Mouse (Mus musculus) CD4-positive naive resting alpha-beta T cell, adult 57 days (primary cell): Measurements from ENCODE around the gene 2210011C24Rik. TPM values are rescaled to one million over a fixed set of nuclear protein-coding genes. Genes with fewer than 3 reads are reported as not detected.

Experiments used
- total RNA-seq: library from RNA; stranded (reverse); gene quantifications from one replicate; pipeline ENCODE4 v1.2.4, GENCODE M21; 2023

2210011C24Rik gene
- not detected for total RNA-seq

GRCm38 (mm10) chr8:84011705-84012498, at the start of gene 2210011C24Rik:
2210011C24Rik (minus strand) TSS chr8:84012171.

GRCm38 (mm10) chr8:84044900-84045299, 32.9 kb upstream of the 2210011C24Rik start, which contains the start of gene Rln3:
Rln3 (minus strand) TSS chr8:84045000.

GRCm38 (mm10) chr8:84042066-84042947, 30.3 kb upstream of the 2210011C24Rik start, which contains the start of gene Il27ra:
Il27ra (minus strand) TSS chr8:84042589.

DNA sequence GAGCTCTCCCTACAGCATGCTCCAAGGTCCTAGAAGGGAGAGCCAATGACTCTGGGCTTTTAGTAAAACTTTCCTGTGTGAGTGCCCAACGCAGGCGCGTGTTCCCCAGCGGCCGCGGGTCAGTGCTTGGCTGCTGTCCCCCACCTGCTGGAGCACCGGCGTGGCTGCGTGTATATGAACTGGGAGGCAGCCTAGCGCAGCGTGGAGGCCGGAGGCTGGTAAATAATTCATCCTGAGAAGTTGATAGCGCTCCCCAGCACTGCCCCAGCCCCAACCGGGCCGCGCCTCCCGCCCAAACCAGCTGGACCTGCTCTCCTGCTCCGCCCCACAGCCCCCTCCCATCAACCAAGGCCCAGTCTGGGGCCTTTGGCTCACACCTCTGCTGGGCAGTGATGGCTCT, 9.1 kb upstream of the 2210011C24Rik start, which contains the start of gene Palm3:
TSS of gene Palm3 (plus strand) at position 376 of the 400 bp plus-strand sequence.

DNA sequence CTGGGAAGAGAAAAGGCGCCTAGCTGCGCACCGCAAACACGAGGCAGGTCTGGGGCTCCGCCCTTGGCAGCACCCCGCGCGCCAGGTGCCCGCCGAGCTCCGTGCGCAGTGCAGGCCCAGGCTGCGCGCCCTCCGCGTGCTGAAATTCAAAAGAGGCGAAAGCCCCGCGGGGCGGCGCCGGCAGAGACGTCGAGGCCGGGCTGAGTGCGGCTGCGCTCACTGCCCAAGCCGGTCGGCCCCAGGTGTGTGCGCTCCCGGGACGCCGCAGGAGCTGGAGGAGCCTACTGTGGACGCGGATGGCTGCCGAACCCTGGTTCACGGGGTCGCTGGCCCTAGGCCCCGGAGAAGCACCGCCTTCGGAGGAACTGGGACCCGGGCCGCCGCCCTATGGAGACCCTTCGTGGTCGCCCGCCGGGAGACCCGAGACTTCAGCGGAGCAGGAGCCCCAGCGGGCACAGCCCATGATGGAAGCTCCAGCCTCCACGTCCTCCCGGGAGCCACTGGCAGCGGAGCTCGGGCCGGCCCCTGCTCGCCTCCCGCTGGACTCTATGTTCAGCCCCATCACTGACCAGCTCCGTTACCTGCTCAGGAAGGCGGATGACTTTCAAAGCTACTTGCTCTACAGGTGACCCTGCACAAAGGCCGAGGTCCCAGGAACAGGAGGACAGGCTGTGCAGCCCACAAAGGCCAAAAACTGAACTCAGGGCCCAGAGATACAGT, 10.5 kb downstream of the 2210011C24Rik start, which contains the start of gene 1700067K01Rik:
TSS of gene 1700067K01Rik (plus strand) at position 222 of the 720 bp plus-strand sequence.

DNA sequence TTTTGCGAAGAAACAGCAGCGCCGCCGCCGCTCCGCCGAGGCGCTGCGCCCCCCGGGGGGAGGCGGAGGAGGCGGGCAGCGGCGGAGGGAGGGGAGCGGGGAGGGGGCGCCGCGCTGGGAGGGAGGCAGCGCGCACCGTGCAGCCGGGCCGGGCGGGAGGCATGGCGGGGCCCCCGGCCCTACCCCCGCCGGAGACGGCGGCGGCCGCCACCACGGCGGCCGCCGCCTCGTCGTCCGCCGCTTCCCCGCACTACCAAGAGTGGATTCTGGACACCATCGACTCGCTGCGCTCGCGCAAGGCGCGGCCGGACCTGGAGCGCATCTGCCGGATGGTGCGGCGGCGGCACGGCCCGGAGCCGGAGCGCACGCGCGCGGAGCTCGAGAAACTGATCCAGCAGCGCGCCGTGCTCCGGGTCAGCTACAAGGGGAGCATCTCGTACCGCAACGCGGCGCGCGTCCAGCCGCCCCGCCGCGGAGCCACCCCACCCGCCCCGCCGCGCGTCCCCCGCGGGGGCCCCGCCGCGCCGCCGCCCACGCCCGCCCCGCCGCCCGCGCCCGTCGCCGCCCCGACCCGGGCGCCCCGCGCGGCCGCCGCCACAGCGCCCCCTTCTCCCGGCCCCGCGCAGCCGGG, 14.3 kb downstream of the 2210011C24Rik start, which contains the start of gene Samd1:
TSS of gene Samd1 (plus strand) at position 162 of the 631 bp plus-strand sequence.

DNA sequence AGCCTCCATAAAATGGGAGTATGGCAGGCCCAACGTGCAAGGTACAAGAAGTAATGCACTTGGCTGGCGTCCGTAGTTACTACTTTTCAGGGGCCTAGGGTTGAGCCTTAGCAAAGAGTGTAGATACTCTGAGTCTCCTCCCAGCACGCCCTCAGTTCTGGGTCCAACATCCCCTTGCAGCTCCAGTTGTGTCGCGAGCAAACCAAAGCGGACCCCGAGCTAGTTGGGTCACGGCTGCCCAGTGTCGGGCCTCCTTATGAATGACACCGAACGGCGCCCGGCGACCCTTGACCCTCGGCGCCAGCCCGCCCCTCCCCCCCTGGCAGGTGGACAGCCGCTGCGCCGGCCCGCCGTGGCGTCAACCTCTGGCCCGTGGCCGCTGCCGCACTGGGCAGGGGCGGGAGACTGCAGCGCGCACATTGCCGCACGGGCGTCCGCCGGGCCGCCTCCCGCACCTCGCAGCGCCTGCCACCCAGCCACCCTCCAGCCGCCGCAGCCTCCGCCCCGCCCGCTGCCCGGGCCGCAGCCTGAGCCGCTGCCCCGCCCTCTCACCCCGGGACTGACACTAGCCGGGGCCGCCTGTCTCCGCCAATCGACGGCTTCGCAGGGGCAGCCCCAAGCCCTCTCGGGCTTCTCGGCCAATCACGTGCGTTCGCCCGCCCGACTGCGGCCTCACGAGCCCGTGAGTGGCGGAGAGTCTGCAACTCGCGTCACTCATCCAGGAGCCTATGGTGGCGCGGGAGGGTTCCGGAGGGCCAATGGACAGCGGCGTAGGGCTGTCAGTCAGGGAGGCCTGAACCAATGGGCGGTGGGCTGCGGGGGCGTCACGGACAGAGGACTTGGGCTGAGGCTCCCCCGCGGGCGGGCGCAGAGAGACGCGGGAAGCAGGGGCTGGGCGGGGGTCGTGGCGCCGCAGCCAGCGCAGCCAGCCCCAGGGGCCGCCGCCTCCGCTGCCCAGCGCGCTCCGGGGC, 39.5 kb downstream of the 2210011C24Rik start, which contains the start of gene Prkaca:
TSS of gene Prkaca (plus strand) at position 844 of the 971 bp plus-strand sequence.

Other genes starting within 250 kb of the 2210011C24Rik start
- 70.9 TPM for gene Adgrl1, start 112.1 kb downstream of the 2210011C24Rik start, total RNA-seq
- 1.3 TPM for gene Gm10644, start 57.0 kb downstream of the 2210011C24Rik start, total RNA-seq
- 5.4 TPM for gene Asf1b, start 56.7 kb downstream of the 2210011C24Rik start, total RNA-seq
- gene Prkaca, start 39.2 kb downstream of the 2210011C24Rik start, total RNA-seq: 37.8 TPM
- gene Samd1, start 14.5 kb downstream of the 2210011C24Rik start, total RNA-seq: 52.6 TPM
- not detected for gene 1700067K01Rik, start 10.7 kb downstream of the 2210011C24Rik start, total RNA-seq
- not detected for gene Palm3, start 9.3 kb upstream of the 2210011C24Rik start, total RNA-seq
- gene Il27ra, start 30.4 kb upstream of the 2210011C24Rik start, total RNA-seq: 280 TPM
- gene Rln3, start 32.8 kb upstream of the 2210011C24Rik start, total RNA-seq: 1.4 TPM
- 5.0 TPM for gene Gm10643, start 53.0 kb upstream of the 2210011C24Rik start, total RNA-seq
- 124 TPM for gene Rfx1, start 54.7 kb upstream of the 2210011C24Rik start, total RNA-seq
- gene Dcaf15, start 92.6 kb upstream of the 2210011C24Rik start, total RNA-seq: 69.1 TPM
- 3.8 TPM for gene Podnl1, start 113.8 kb upstream of the 2210011C24Rik start, total RNA-seq
- 32.5 TPM for gene Cc2d1a, start 135.8 kb upstream of the 2210011C24Rik start, total RNA-seq
- 2.4 TPM for gene 4930432K21Rik, start 135.9 kb upstream of the 2210011C24Rik start, total RNA-seq
- not detected for gene Nanos3, start 173.0 kb upstream of the 2210011C24Rik start, total RNA-seq
- 32.3 TPM for gene Zswim4, start 224.9 kb upstream of the 2210011C24Rik start, total RNA-seq
- 199 TPM for gene D8Ertd738e, start 237.5 kb upstream of the 2210011C24Rik start, total RNA-seq
- 43.7 TPM for gene Mri1, start 245.2 kb upstream of the 2210011C24Rik start, total RNA-seq